Mouse (Mus musculus) forelimb bud, embryonic 11.5 days (tissue): ENCODE data around the gene Tnrc6c.

Source experiments
- DNase-seq: peaks from one replicate; pipeline ENCODE4 v3.0.0-alpha.2; 2012; ENCODE audit warnings: low read depth, low spot score

Tnrc6c gene

GRCm38 (mm10) chr11:117638386-117638785, 15.7 kb upstream of the Tnrc6c start:
- no peak for DNase-seq

GRCm38 (mm10) chr11:117638809-117639208, 15.3 kb upstream of the Tnrc6c start:
- DNase-seq, result no peak

GRCm38 (mm10) chr11:117639331-117639970, 14.6 kb upstream of the Tnrc6c start:
- no peak for DNase-seq

- no peak for DNase-seq
Observed at GRCm38 (mm10) chr11:117642181-117642580, 11.9 kb upstream of the Tnrc6c start.

GRCm38 (mm10) chr11:117643240-117643639, 10.8 kb upstream of the Tnrc6c start:
- no peak for DNase-seq

GRCm38 (mm10) chr11:117646786-117647185, 7.3 kb upstream of the Tnrc6c start:
- no peak for DNase-seq

- no peak for DNase-seq
Observed at GRCm38 (mm10) chr11:117648005-117648404, 6.1 kb upstream of the Tnrc6c start.

- DNase-seq, result no peak
Observed at GRCm38 (mm10) chr11:117650721-117651644, 3.1 kb upstream of the Tnrc6c start.

- DNase-seq, result no peak
Observed at GRCm38 (mm10) chr11:117652907-117653306, 1.2 kb upstream of the Tnrc6c start.

- peak; percentile 100 for DNase-seq
Observed at GRCm38 (mm10) chr11:117654380-117654924, 363 bp downstream of the Tnrc6c start.

GRCm38 (mm10) chr11:117654934-117655291, 824 bp downstream of the Tnrc6c start:
- DNase-seq, result no peak

GRCm38 (mm10) chr11:117655292-117656076, 1.4 kb downstream of the Tnrc6c start:
- peak; percentile 48 for DNase-seq

- DNase-seq, result no peak
Observed at GRCm38 (mm10) chr11:117656077-117656401, 1.9 kb downstream of the Tnrc6c start.

- DNase-seq, result no peak
Observed at GRCm38 (mm10) chr11:117658974-117659373, 4.9 kb downstream of the Tnrc6c start.

GRCm38 (mm10) chr11:117663036-117663809, 9.1 kb downstream of the Tnrc6c start:
- DNase-seq, result no peak

GRCm38 (mm10) chr11:117663810-117664139, 9.7 kb downstream of the Tnrc6c start:
- no peak for DNase-seq

GRCm38 (mm10) chr11:117665189-117665588, 11.1 kb downstream of the Tnrc6c start:
- DNase-seq, result no peak

GRCm38 (mm10) chr11:117666563-117666962, 12.5 kb downstream of the Tnrc6c start:
- no peak for DNase-seq

- DNase-seq, result no peak
Observed at GRCm38 (mm10) chr11:117667152-117667551, 13.1 kb downstream of the Tnrc6c start.

GRCm38 (mm10) chr11:117667825-117668224, 13.7 kb downstream of the Tnrc6c start:
- DNase-seq, result no peak

GRCm38 (mm10) chr11:117671626-117672025, 17.5 kb downstream of the Tnrc6c start:
- no peak for DNase-seq
